Mouse (Mus musculus): ENCODE results near the gene Rtn4. TPM values are rescaled to one million over a fixed set of nuclear protein-coding genes. Genes with fewer than 3 reads are reported as not detected.
"Not testable (repeated sequence)": the region's sequence is repeated elsewhere in the genome, so short reads cannot be mapped to it uniquely, and the experiment has no call there.

Gene Rtn4
- 55.8 and 59.3 TPM in 2 replicates for polyA plus RNA-seq (2015; fragmentation: Nextera tagmentation; extraction: Ambion mirVana)

DNA sequence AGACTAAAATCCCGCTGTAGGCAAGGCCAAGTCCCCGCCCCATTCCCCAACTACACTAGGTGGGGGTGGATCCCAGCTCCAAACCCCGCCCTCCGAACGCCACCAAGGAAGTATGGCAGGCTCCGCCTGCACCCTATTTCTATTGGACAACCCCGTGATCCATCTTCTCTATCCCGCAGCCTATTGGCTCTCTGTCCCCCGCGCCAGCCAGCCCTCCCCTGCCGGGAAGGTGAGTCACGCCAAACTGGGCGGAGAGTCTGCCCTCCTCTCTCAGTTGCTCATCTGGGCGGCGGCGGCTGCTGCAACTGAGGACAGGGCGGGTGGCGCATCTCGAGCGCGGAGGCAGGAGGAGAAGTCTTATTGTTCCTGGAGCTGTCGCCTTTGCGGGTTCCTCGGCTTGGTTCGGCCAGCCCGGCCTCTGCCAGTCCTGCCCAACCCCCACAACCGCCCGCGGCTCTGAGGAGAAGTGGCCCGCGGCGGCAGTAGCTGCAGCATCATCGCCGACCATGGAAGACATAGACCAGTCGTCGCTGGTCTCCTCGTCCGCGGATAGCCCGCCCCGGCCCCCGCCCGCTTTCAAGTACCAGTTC is at the start of gene Rtn4:
TSS of gene Rtn4 (plus strand) at position 265 of the 590 bp plus-strand sequence.
- H3K9me3 ChIP-seq (replicated peaks; ENCODE audit: control insufficient read depth, low read length) = no peaks in the 10 kb centered on the region
- peak within 1 kb of the TSS; percentile 98 for H3K27ac ChIP-seq (ENCODE audit: low read length)
- peak; percentile 95 for ATAC-seq (replicated peaks; ENCODE audit: extremely low read depth, insufficient read depth, low FRiP score)
- under 1% methylated on average over 41 of the region's 43 CpGs for WGBS
- H3K4me1 ChIP-seq (ENCODE audit: control insufficient read depth, insufficient read depth, low read length) = peaks cover 10% of the 10 kb centered on the region
- H3K27me3 ChIP-seq (ENCODE audit: control insufficient read depth, insufficient read depth, low read length) = no peaks in the 10 kb centered on the region
- no peaks in the 10 kb centered on the region; the same call in 1 of the 2 replicates for H3K36me3 ChIP-seq (ENCODE audit: control insufficient read depth, insufficient read depth)
- peak within 1 kb of the TSS; percentile 96 for H3K9ac ChIP-seq (ENCODE audit: low read length)
- H3K4me2 ChIP-seq (ENCODE audit: low read depth, low read length) = peak within 1 kb of the TSS; percentile 74
- H3K4me3 ChIP-seq (ENCODE audit: low read length) = peak within 1 kb of the TSS; percentile 97

DNA sequence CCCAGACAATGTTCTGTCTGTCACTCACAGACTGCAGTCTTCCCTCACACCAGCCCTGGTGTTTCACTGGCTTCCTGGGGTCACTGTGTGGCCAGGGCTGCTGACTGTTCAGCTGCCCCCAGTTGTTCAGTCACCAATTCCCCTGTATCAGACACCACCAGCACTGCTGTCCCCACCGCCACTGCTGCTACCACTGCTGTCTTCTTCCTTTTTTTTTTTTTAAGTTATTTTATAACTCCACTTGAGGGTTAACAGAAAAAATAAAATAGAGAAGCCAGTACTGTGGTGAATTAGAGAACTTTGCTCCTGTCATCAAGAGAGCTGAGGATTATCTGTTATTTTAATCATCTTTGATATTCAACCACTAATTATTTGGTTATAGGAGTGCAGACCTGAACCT is 48.3 kb upstream of the Rtn4 start:
- Histone ChIP-seq H3K4me2 (ENCODE audit: low read depth, low read length) (no peak overlapping the region), H3K27me3 (ENCODE audit: control insufficient read depth, insufficient read depth, low read length) (no peaks in the 10 kb centered on the region), H3K4me3 (ENCODE audit: low read length) (no peak overlapping the region), H3K9me3 (replicated peaks; ENCODE audit: control insufficient read depth, low read length) (no peaks in the 10 kb centered on the region), H3K27ac (ENCODE audit: low read length) (no peak overlapping the region), H3K9ac (ENCODE audit: low read length) (no peak overlapping the region), H3K36me3 (ENCODE audit: control insufficient read depth, insufficient read depth) (no peaks in the 10 kb centered on the region), H3K4me1 (ENCODE audit: control insufficient read depth, insufficient read depth, low read length) (peaks cover 13% of the 10 kb centered on the region)
- 71% methylated on average over 1 of the region's 1 CpGs for WGBS
- no peak for ATAC-seq (replicated peaks; ENCODE audit: extremely low read depth, insufficient read depth, low FRiP score)

DNA sequence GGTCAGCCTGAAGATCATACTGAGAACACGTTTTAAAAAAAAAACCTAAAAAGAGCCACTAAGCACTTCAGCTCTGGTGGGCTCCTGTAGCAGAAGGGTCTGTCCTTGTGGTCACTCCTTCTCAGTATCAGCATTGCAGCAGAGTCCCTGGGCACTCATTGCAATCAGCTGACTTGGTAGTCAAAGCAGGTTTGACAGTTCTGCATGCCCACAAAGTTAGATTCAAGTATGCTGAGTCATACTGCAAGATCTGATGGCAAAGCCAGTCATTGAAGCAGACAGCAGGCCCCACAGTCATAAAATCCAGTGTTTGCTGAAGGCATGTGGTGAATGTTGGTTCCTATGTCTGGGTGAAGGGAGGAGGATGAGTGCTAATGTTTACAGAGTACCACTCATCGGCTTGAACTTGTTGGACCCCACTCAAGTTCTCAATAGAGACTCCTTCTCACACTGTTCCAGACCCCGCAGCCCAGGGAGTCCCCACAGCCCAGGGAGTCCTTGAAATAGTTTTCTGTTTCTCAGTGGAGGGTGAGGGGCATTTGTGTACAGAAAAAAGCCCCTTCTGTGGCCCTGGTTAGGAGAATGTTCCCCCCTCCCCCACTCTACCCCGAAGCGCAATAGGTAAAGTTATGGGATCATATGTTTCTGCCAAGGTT is 47.2 kb upstream of the Rtn4 start:
- H3K36me3 ChIP-seq (ENCODE audit: control insufficient read depth, insufficient read depth) = no peaks in the 10 kb centered on the region
- H3K4me3 ChIP-seq (ENCODE audit: low read length) = no peak overlapping the region
- no peak for ATAC-seq (replicated peaks; ENCODE audit: extremely low read depth, insufficient read depth, low FRiP score)
- peaks cover 13% of the 10 kb centered on the region for H3K4me1 ChIP-seq (ENCODE audit: control insufficient read depth, insufficient read depth, low read length)
- H3K9me3 ChIP-seq (replicated peaks; ENCODE audit: control insufficient read depth, low read length) = no peaks in the 10 kb centered on the region
- H3K9ac ChIP-seq (ENCODE audit: low read length) = no peak overlapping the region
- H3K4me2 ChIP-seq (ENCODE audit: low read depth, low read length) = no peak overlapping the region
- peak overlapping the region; percentile 32; the same call in 1 of the 2 replicates for H3K27ac ChIP-seq (ENCODE audit: low read length)
- WGBS = 61% methylated on average over 5 of the region's 5 CpGs
- H3K27me3 ChIP-seq (ENCODE audit: control insufficient read depth, insufficient read depth, low read length) = no peaks in the 10 kb centered on the region

DNA sequence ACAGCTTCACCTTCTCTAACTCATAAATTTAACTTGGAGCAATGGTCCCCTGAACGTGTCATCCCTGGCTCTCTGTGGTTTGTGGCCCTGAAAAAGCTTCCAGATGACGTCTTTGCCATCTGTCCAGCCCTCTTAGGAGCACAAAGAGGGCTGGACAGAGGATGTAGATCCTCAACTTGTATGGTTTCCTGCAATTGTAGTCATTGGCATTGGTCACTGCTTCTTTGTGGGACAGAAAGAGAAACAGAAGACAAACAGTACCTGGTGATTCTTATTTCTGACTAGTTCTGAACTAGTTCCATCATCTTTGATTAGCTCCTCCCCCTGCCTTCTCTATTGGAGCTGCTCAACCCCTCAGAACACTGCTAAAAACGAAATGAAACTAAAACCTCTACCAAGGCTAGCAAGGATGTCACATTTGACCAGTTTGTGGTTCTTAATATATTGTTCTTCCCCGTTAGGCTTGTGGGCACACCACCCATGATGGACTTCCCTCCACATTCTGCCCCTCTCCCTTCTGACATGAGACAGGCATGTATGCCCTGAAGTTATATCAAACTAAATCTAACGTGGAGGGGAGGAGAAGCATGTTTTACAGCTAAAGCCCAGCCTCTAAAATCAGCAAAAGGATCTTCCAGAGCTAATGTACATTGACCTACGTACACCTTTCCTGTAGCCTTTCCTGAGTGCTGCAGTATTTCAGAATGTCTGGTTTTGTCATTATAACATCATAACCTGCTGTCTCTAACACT is 45.0 kb upstream of the Rtn4 start:
- Histone ChIP-seq H3K9ac (ENCODE audit: low read length) (no peak overlapping the region), H3K4me2 (ENCODE audit: low read depth, low read length) (peak overlapping the region; percentile 50), H3K9me3 (replicated peaks; ENCODE audit: control insufficient read depth, low read length) (no peaks in the 10 kb centered on the region), H3K4me3 (ENCODE audit: low read length) (0 out of 2 replicates have a peak overlapping the region, but pooled peaks have one; percentile 14), H3K27ac (ENCODE audit: low read length) (peak overlapping the region; percentile 46), H3K4me1 (ENCODE audit: control insufficient read depth, insufficient read depth, low read length) (peaks cover 13% of the 10 kb centered on the region), H3K36me3 (ENCODE audit: control insufficient read depth, insufficient read depth) (no peaks in the 10 kb centered on the region), H3K27me3 (ENCODE audit: control insufficient read depth, insufficient read depth, low read length) (no peaks in the 10 kb centered on the region)
- WGBS = 45% methylated on average over 6 of the region's 6 CpGs
- ATAC-seq (replicated peaks; ENCODE audit: extremely low read depth, insufficient read depth, low FRiP score) = no peak

DNA sequence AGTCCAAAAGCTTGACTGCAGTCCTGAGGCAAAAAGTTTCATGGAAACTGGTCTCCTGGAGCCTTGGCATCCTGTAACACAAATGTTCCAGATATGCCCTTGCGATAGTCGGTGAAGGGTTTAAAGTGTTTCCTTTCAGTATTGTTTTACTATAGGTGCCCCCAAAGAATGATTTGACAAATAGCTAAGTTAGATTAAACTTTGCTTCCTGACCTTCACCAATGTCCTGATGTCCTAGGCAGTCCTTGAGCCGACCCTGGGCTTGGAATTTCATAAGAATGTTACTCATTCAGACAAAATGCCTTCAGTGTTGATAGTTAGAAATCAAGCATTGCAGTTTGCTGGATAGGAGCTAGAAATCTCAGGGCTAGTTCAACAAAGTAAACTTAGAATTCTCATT is 37.4 kb upstream of the Rtn4 start:
- not testable (repeated sequence) for ATAC-seq (replicated peaks; ENCODE audit: extremely low read depth, insufficient read depth, low FRiP score); H3K4me1 ChIP-seq (ENCODE audit: control insufficient read depth, insufficient read depth, low read length); H3K27me3 ChIP-seq (ENCODE audit: control insufficient read depth, insufficient read depth, low read length); H3K4me3 ChIP-seq (ENCODE audit: low read length); H3K27ac ChIP-seq (ENCODE audit: low read length); H3K9me3 ChIP-seq (replicated peaks; ENCODE audit: control insufficient read depth, low read length); H3K9ac ChIP-seq (ENCODE audit: low read length); H3K36me3 ChIP-seq (ENCODE audit: control insufficient read depth, insufficient read depth); H3K4me2 ChIP-seq (ENCODE audit: low read depth, low read length)
- WGBS = 86% methylated on average over 3 of the region's 3 CpGs

DNA sequence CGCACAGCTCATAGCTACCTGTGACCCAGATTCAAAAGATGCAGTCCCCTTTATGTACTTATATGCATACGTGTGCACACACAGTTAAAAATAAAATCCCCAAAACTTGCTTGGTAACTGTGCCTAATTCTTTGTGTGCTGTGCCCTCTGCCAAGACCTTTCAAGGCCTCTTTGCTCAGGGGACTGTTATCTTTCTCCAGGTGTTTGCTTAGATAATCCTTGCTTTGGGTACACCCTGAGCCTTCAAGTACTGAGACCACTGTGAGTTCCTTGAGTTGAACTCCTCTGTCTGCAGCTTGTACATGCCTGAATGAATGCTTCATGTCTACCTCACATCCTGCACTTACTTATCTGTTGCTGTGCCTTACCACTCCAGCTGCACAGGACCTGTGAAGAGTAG is 32.0 kb upstream of the Rtn4 start:
- no peak for ATAC-seq (replicated peaks; ENCODE audit: extremely low read depth, insufficient read depth, low FRiP score)
- WGBS = 77% methylated on average over 2 of the region's 2 CpGs
- H3K27me3 ChIP-seq (ENCODE audit: control insufficient read depth, insufficient read depth, low read length) = no peaks in the 10 kb centered on the region

DNA sequence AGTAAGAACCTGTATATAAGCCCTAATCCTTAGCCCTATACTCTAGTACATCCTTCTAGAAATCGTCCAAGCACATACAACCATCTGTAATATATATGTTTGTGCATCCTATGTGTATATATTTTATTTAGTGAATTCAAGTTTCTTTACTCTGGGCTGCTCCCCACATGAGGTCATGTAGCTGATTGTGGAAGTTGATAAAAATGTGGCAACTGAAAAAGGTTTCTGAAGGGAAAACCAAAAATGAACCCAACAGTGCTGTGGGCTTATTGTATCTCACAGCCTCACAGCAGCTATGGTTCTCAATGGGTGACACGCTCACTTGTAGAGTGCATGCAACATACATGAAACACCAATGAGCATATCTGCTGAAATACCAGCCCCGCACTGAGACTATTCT is 25.1 kb upstream of the Rtn4 start:
- WGBS = 89% methylated on average over 3 of the region's 3 CpGs
- H3K4me1 ChIP-seq (ENCODE audit: control insufficient read depth, insufficient read depth, low read length) = no peaks in the 10 kb centered on the region
- H3K27me3 ChIP-seq (ENCODE audit: control insufficient read depth, insufficient read depth, low read length) = no peaks in the 10 kb centered on the region
- H3K9me3 ChIP-seq (replicated peaks; ENCODE audit: control insufficient read depth, low read length) = no peaks in the 10 kb centered on the region
- no peak overlapping the region for H3K27ac ChIP-seq (ENCODE audit: low read length)
- no peak overlapping the region for H3K9ac ChIP-seq (ENCODE audit: low read length)
- H3K4me3 ChIP-seq (ENCODE audit: low read length) = no peak overlapping the region
- no peak for ATAC-seq (replicated peaks; ENCODE audit: extremely low read depth, insufficient read depth, low FRiP score)
- no peaks in the 10 kb centered on the region for H3K36me3 ChIP-seq (ENCODE audit: control insufficient read depth, insufficient read depth)
- no peak overlapping the region for H3K4me2 ChIP-seq (ENCODE audit: low read depth, low read length)

More for the DNA sequence above, 32.0 kb upstream of the Rtn4 start:
- H3K4me1 ChIP-seq (ENCODE audit: control insufficient read depth, insufficient read depth, low read length) = no peaks in the 10 kb centered on the region
- no peak overlapping the region for H3K27ac ChIP-seq (ENCODE audit: low read length)
- no peaks in the 10 kb centered on the region for H3K36me3 ChIP-seq (ENCODE audit: control insufficient read depth, insufficient read depth)
- no peaks in the 10 kb centered on the region for H3K9me3 ChIP-seq (replicated peaks; ENCODE audit: control insufficient read depth, low read length)
- H3K4me2 ChIP-seq (ENCODE audit: low read depth, low read length) = no peak overlapping the region
- no peak overlapping the region for H3K4me3 ChIP-seq (ENCODE audit: low read length)
- no peak overlapping the region for H3K9ac ChIP-seq (ENCODE audit: low read length)

DNA sequence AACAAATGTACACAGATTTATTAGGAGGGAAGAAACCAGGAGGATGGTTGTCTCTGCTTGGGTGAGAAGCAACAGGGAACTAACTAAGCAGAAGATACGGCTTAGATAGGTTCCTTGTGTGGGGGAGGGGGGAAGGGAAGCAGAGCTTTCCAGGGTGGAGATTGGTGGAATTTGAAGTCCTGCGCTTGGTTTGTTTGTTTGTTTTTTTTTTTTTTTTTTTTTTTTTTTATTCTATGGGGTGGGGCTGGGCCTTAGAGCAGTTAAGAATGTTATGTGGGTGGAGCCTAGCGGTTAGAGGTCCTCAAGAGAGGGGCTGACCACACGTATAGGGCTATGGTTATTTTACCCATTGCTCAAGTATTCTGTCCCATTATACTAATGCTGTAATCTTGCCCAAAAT is 23.0 kb upstream of the Rtn4 start:
- Histone ChIP-seq H3K4me2 (ENCODE audit: low read depth, low read length) (no peak overlapping the region), H3K4me1 (ENCODE audit: control insufficient read depth, insufficient read depth, low read length) (no peaks in the 10 kb centered on the region), H3K9me3 (replicated peaks; ENCODE audit: control insufficient read depth, low read length) (no peaks in the 10 kb centered on the region), H3K27me3 (ENCODE audit: control insufficient read depth, insufficient read depth, low read length) (no peaks in the 10 kb centered on the region), H3K36me3 (ENCODE audit: control insufficient read depth, insufficient read depth) (no peaks in the 10 kb centered on the region), H3K27ac (ENCODE audit: low read length) (no peak overlapping the region), H3K4me3 (ENCODE audit: low read length) (no peak overlapping the region), H3K9ac (ENCODE audit: low read length) (no peak overlapping the region)
- ATAC-seq (replicated peaks; ENCODE audit: extremely low read depth, insufficient read depth, low FRiP score) = no peak
- 67% methylated on average over 4 of the region's 4 CpGs for WGBS

DNA sequence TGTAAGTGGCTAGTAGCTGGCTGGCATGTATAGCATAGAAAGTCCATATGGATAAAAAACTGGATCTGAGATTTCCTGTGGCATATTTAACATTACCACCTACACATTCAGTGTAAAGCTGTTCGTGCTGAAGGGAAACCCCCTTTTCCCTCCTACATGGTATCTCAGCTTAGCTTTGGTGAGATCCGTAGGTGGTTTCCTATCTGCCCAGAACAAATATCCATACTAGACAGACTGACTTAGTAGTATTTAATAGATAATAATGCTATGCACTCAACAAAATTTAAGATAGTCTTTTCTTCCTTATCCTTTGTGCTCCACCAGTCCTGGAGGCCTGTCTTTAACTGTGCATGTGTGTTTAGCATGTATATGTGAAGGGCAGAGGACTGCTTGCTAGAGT is 19.4 kb upstream of the Rtn4 start:
- Histone ChIP-seq H3K9me3 (replicated peaks; ENCODE audit: control insufficient read depth, low read length) (no peaks in the 10 kb centered on the region), H3K27ac (ENCODE audit: low read length) (peak overlapping the region; percentile 51; the same call in 1 of the 2 replicates), H3K9ac (ENCODE audit: low read length) (no peak overlapping the region), H3K36me3 (ENCODE audit: control insufficient read depth, insufficient read depth) (no peaks in the 10 kb centered on the region), H3K27me3 (ENCODE audit: control insufficient read depth, insufficient read depth, low read length) (no peaks in the 10 kb centered on the region), H3K4me3 (ENCODE audit: low read length) (no peak overlapping the region), H3K4me2 (ENCODE audit: low read depth, low read length) (no peak overlapping the region), H3K4me1 (ENCODE audit: control insufficient read depth, insufficient read depth, low read length) (no peaks in the 10 kb centered on the region)
- WGBS = 58% methylated on average over 2 of the region's 2 CpGs
- ATAC-seq (replicated peaks; ENCODE audit: extremely low read depth, insufficient read depth, low FRiP score) = no peak

All from heart, embryonic 16.5 days (tissue).